Mouse (Mus musculus) kidney, postnatal 14 days (tissue): ENCODE results near the gene Odaph.

Experiments
- DNase-seq: peaks from one replicate; pipeline ENCODE4 v3.0.0; 2022; ENCODE audit warnings: mixed read lengths

The Odaph gene

GRCm38 (mm10) chr5:91991191-91991937 is 4.1 kb downstream of the Odaph start:
- DNase-seq, result no peak

DNA sequence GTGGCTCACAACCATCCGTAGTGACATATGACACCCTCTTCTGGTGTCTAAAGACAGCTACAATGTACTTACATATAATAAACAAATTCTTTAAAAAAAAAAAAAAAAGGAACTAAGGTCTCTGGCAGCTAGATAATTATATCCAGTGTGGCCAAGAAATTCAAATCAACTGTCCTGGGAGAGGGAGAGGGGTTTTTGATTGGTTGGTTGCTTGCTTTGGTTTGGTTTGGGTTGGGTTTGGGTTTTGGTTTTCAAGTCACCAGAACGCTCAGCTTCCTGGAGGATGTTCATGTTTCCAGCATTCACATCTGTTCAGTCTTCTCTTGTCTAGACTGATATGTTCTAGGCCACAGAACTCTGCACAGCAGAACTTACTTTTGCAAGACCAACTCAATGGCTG is 5.8 kb downstream of the Odaph start:
- DNase-seq, result no peak

GRCm38 (mm10) chr5:91994546-91994945 is 7.3 kb downstream of the Odaph start:
- peak; percentile 6 for DNase-seq

DNA sequence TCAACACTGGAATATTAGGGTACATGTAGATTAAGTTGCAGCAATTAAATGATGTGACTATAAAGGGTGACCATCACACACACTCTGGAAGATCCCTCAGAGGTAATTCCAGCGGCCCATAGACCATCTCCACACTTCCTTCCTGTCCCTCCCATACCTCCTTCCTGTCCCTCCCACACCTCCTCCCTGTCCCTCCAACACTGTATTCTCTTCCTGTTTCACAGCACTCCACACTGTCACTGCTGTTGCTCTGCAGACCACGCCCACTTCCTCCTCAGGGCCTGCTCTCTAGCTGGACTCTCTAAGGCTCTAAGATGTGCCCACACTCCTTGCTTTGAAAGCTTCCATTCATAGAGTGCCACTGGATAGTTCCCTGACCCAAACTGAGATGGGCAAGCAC is 13.5 kb downstream of the Odaph start:
- DNase-seq, result peak; percentile 7

DNA sequence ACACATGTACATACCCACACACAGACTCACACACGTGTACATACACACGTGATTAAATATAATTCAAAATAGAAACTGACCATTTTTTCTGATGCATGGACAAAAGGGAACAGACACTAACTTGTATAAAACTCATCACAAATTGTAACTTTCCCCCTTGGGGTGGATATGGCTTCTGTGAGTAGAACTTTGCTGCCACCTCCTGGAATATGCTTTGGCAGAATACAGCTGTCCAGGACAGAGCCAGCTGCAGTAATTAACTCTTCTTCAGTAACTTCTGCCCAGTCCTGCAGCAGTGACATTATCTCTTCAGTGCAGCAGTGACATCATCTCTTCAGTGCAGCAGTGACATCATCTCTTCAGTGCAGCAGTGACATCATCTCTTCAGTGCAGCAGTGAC is 15.7 kb downstream of the Odaph start:
- DNase-seq, result peak; percentile 17

- DNase-seq, result no peak
These were observed 22.6 kb downstream of the Odaph start for GRCm38 (mm10) chr5:92009827-92010226.

DNA sequence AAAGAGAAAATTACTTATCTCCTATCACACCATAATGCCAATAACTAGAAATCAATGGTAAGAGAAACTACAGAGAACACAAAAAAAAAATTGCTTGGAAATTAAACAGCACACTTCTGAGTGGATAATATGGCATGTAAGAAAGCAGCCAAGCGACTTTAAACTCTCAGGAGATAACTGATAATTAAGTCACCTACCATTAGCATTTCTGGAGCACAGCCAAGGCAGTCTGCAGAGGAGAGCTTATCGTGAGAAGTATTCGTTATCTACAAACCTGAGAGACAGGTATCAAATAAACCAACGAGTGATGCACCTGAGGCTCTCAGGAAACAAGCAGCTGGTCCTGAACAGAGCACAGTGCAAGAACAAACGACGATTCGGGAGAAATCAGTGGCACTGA is 24.5 kb downstream of the Odaph start:
- DNase-seq, result no peak

DNA sequence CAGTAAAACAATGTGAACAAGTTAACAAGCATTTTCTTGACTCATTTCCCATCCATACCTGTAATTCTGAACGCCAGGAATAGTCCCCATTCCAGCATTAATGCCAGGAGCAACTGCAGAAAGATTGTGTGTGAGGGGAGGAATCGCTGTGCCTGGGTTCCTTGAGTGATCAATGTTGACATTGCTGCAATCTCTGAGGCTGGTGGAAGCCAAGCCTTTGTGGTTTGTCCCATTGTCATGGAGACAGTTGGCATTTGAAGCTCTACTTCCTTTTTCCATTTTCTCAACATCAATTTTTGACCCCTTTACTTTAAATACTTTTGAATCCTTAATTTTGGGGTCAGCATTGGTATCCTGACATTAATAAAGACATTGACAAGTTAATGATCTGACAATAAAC is 32.7 kb downstream of the Odaph start:
- no peak for DNase-seq

DNA sequence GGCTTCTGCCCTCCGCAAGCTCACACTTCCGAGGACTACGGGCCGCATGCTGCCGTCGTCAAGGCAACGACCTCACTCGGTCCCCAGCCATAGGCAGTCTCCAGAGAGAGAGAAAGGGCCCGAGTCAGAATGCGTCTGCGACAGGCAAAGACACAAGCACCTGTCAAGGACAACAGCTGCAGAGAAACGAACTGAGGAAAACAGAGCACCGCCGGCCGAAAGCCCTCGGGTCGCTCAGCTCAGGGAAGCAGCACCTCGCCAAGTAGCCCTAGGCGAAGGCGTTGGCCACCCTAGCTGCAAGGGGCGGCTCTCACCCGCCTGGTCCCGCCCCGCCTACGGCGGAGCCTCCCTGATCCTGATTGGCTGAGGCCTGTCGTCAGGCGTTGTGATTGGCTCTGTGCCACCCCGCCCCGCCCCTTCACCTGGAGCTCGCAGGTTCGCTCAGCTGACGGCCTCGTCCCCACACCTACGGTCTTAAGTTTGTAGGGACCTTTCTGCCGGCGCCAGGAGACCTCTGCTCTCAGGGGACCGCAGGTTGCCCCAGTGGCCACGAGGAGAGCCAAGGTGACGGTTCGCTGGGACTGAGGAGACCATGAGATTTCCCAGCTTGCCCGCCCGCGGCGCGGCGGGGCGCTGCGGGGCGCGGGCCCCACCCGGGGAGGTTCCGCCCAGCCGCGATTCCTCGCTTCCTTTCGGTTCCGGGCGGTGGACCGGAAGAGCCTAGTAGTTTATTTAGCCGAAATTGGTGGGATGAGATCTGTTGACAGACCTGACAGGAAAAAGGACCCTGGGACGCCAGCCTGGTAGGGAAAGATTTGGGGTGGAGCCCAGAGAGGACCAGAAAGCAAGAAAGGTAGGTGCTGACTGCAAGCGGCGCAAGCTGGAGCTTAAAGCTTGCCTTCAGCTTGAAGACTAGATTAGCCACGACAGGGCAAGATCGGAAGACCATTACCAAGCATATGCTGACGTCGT is 55.4 kb downstream of the Odaph start:
- peak; percentile 96 for DNase-seq

DNA sequence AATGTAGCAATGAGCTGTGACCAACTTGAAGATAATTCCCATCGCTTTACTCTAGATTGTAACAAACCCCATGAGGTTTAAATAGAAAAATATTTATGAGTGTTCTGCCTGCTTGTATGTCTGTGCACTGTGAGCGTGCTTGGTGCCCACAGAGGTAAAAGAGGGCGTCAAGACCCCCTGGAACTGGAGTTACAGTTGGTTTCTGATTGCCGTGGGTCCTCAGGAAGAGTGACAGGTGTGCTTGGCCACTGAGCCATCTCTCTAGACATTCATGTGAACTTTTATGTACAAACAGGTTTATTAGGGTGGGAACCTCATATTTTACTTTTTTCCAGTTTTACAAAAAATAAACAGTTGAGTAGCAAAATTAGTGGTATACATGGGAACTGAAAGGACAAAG is 56.5 kb downstream of the Odaph start, which contains the start of gene Cdkl2:
Gene Cdkl2 (minus strand): TSS at position 101 of the 400 bp plus-strand sequence.
- no peak for DNase-seq
